Mouse (Mus musculus) neural tube, embryonic 11.5 days (tissue): ENCODE data around the gene Cstad. TPM values are rescaled to one million over a fixed set of nuclear protein-coding genes. Genes with fewer than 3 reads are reported as not detected.

Experiments used
- ATAC-seq: fragments of 200-750 bp; cut with Nextera tagmentation; 2 replicates; pipeline ENCODE4 v1.8.0; 2017; ENCODE audit warnings: moderate number of reproducible peaks, mild to moderate bottlenecking, moderate TSS enrichment, moderate library complexity; ENCODE audit not compliant: insufficient read depth, low FRiP score, low TSS enrichment
- DNase-seq: peaks from one replicate; pipeline ENCODE4 v3.0.0-alpha.2; 2015; ENCODE audit warnings: low spot score
- H3K27ac ChIP-seq: fragments of 300-500 bp; sonication (generic); 2 replicates; pipeline ENCODE4 v1.5.1; 2014; ENCODE audit warnings: low read depth, mild to moderate bottlenecking, low read length
- H3K27me3 ChIP-seq: fragments of 300-500 bp; sonication (generic); 2 replicates; pipeline ENCODE4 v1.6.1; 2014; ENCODE audit warnings: mild to moderate bottlenecking, low read length, mixed read lengths; ENCODE audit not compliant: control insufficient read depth, insufficient read depth
- H3K36me3 ChIP-seq: fragments of 300-500 bp; sonication (generic); 2 replicates; pipeline ENCODE4 v1.6.1; 2014; ENCODE audit warnings: mild to moderate bottlenecking, low read length, moderate library complexity, mixed read lengths; ENCODE audit not compliant: control insufficient read depth, insufficient read depth
- H3K4me1 ChIP-seq: fragments of 300-500 bp; sonication (generic); 2 replicates; pipeline ENCODE4 v1.6.1; 2014; ENCODE audit warnings: low read length, mixed read lengths; ENCODE audit not compliant: control insufficient read depth, insufficient read depth
- H3K4me2 ChIP-seq: fragments of 300-500 bp; sonication (generic); 2 replicates; pipeline ENCODE4 v1.6.1; 2014; ENCODE audit warnings: low read depth, mild to moderate bottlenecking, moderate library complexity
- H3K4me3 ChIP-seq: fragments of 300-500 bp; sonication (generic); 2 replicates; pipeline ENCODE4 v1.5.1; 2014; ENCODE audit warnings: low read depth, low read length
- H3K9ac ChIP-seq: fragments of 300-500 bp; sonication (generic); 2 replicates; pipeline ENCODE4 v1.6.1; 2014; ENCODE audit warnings: mild to moderate bottlenecking, low read length
- H3K9me3 ChIP-seq: fragments of 300-500 bp; sonication (generic); 2 replicates; pipeline ENCODE4 v1.6.1; 2016; ENCODE audit warnings: low read length; ENCODE audit not compliant: control insufficient read depth
- WGBS: fragments of 180-500 bp; shearing (Covaris S2); extraction: QIAGEN DNeasy Blood & Tissue Kit; methylation state at CpG from one replicate; pipeline ENCODE4 v1.1.7; 2014; 5-methylcytosine and 5-hydroxymethylcytosine counted together
- polyA plus RNA-seq: library from polyadenylated mRNA; unstranded; fragments of >200 nt; fragmentation: Nextera tagmentation; extraction: Ambion mirVana; gene quantifications from 2 replicates; pipeline ENCODE4 v1.2.1, GENCODE M21; 2014

The Cstad gene
- polyA plus RNA-seq, 1 experiment from 2014 or later: 0.48 TPM

- Histone ChIP-seq H3K4me3 (no peak overlapping the region), H3K9ac (peak overlapping the region; percentile 32), H3K9me3 (no peaks in the 10 kb centered on the region), H3K27ac (peak overlapping the region; percentile 67), H3K27me3 (0 out of 2 replicates have a peak, but pooled peaks cover 2% of the 10 kb centered on the region), H3K4me2 (peak overlapping the region; percentile 7; the same call in 1 of the 2 replicates), H3K36me3 (no peaks in the 10 kb centered on the region), H3K4me1 (peaks cover 29% of the 10 kb centered on the region)
- peak; percentile 48 for DNase-seq
- ATAC-seq: no peak
- 13% methylated on average over 20 of the region's 20 CpGs for WGBS
Observed at GRCm38 (mm10) chr2:30600965-30601841, 6.4 kb downstream of the Cstad start.

GRCm38 (mm10) chr2:30602451-30602850 is 7.6 kb downstream of the Cstad start:
- no peak overlapping the region for H3K4me2 ChIP-seq
- H3K27ac ChIP-seq: no peak overlapping the region
- H3K4me3 ChIP-seq: no peak overlapping the region
- H3K9ac ChIP-seq: no peak overlapping the region
- H3K36me3 ChIP-seq: no peaks in the 10 kb centered on the region
- DNase-seq (no peak), ATAC-seq (no peak)
- H3K9me3 ChIP-seq: no peaks in the 10 kb centered on the region
- H3K27me3 ChIP-seq: 0 out of 2 replicates have a peak, but pooled peaks cover 2% of the 10 kb centered on the region
- peaks cover 40% of the 10 kb centered on the region for H3K4me1 ChIP-seq

GRCm38 (mm10) chr2:30603731-30604130 is 8.9 kb downstream of the Cstad start:
- H3K9ac ChIP-seq: no peak overlapping the region
- peak overlapping the region; percentile 56; the same call in 1 of the 2 replicates for H3K27ac ChIP-seq
- ATAC-seq (no peak), DNase-seq (no peak)
- WGBS: 71% methylated on average over 5 of the region's 5 CpGs
- H3K4me3 ChIP-seq: no peak overlapping the region
- H3K36me3 ChIP-seq: no peaks in the 10 kb centered on the region
- 0 out of 2 replicates have a peak, but pooled peaks cover 2% of the 10 kb centered on the region for H3K27me3 ChIP-seq
- peaks cover 44% of the 10 kb centered on the region for H3K4me1 ChIP-seq
- H3K4me2 ChIP-seq: no peak overlapping the region
- H3K9me3 ChIP-seq: no peaks in the 10 kb centered on the region

DNA sequence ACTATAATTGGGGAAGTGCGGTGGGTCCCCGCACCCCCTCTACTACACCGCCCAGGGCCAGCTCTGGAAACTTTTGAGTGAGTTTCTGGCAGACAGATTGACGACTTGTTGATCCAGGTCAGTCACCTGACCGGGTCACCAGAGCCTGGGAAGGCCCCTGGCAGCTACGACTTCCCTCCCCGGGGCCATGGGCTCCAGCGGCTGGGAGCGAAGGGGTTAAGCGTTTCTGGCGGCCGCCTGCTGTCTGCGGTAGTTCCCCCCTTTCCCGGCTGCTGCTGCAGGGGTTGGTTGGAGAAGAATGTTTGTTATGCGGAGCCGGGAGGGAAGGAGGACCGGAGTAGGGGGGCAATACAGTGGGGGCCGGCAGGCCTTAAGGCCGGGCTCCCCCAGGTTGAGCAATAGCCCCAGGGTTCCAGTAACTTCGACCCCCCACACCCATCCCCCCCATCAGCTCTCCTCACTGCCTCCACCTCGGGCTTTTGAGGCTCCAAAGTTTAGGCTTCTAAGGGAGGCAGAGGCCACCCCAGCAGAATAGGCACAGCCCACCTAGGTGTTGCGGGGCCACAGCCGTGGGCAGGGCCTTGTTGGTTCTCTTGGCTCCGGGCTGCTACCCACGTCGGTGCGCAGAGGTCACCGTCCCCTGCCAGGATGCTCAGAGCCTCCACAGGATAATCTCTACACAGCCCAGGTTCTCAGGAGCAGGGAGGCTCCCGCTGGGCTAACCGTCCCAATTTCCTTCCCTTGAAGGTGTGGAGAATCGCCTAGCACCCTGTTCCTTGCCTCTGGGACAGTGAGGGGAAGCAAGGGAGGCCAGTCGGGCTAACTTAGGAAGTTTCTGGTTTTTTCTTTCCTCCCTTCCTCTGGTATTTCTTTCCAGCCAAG is 10.3 kb downstream of the Cstad start:
- H3K36me3 ChIP-seq: no peaks in the 10 kb centered on the region
- H3K9ac ChIP-seq: peak overlapping the region; percentile 19; the same call in 1 of the 2 replicates
- peak; percentile 66 for DNase-seq
- no peak for ATAC-seq
- H3K4me1 ChIP-seq: peaks cover 44% of the 10 kb centered on the region
- 0 out of 2 replicates have a peak, but pooled peaks cover 2% of the 10 kb centered on the region for H3K27me3 ChIP-seq
- H3K27ac ChIP-seq: no peak overlapping the region
- no peak overlapping the region for H3K4me3 ChIP-seq
- 2% methylated on average over 32 of the region's 32 CpGs for WGBS
- H3K4me2 ChIP-seq: peak overlapping the region; percentile 36
- H3K9me3 ChIP-seq: no peaks in the 10 kb centered on the region

DNA sequence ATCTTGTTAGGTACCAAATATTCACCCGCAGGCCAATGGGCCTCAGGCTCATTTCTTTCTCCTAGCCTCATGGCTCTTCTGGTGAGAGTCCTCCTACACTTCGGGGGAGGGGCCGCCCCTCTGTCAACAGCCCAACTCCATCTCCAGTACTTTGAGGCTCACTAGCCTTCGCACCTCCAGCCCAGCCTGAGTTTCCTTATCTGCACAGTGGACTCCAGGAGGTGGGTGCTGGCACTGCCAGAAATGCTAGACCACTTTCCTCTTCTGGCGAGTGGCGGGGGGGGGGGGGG is 10.9 kb downstream of the Cstad start:
- Histone ChIP-seq H3K36me3 (no peaks in the 10 kb centered on the region), H3K4me2 (no peak overlapping the region), H3K9ac (no peak overlapping the region), H3K27ac (no peak overlapping the region), H3K4me1 (peaks cover 41% of the 10 kb centered on the region), H3K4me3 (no peak overlapping the region), H3K27me3 (0 out of 2 replicates have a peak, but pooled peaks cover 2% of the 10 kb centered on the region), H3K9me3 (no peaks in the 10 kb centered on the region)
- no peak for ATAC-seq
- 15% methylated on average over 4 of the region's 6 CpGs for WGBS
- no peak for DNase-seq

GRCm38 (mm10) chr2:30606621-30607052 is 11.8 kb downstream of the Cstad start:
- H3K9ac ChIP-seq: peak overlapping the region; percentile 33; the same call in 1 of the 2 replicates
- H3K4me2 ChIP-seq: peak overlapping the region; percentile 15
- 0 out of 2 replicates have a peak, but pooled peaks cover 2% of the 10 kb centered on the region for H3K27me3 ChIP-seq
- 9% methylated on average over 23 of the region's 23 CpGs for WGBS
- peaks cover 32% of the 10 kb centered on the region for H3K4me1 ChIP-seq
- H3K27ac ChIP-seq: peak overlapping the region; percentile 81
- DNase-seq: peak; percentile 81
- no peaks in the 10 kb centered on the region for H3K9me3 ChIP-seq
- H3K4me3 ChIP-seq: no peak overlapping the region
- peak; percentile 54 for ATAC-seq
- H3K36me3 ChIP-seq: no peaks in the 10 kb centered on the region

DNA sequence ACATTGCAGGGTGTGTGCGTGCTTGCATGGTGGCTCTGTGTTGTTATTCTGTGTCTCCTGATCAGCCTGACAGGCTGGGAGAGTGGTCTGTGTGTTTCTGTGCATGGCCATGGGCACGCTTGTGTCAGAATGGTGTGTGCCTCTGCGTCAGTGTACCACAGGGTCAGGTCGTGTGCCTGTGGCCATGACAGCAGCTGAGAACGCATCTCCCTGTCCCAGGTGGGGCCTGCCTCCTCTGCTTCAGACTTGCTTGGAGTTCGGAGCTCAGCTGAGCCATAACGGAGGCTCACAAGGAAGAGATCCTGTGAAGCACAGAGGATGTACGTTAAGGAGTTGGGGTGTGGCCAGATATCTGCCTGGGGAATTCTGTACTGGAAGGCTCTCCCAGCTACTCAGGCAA is 13.1 kb downstream of the Cstad start:
- 76% methylated on average over 8 of the region's 8 CpGs for WGBS
- no peak for ATAC-seq
- no peak overlapping the region for H3K4me3 ChIP-seq
- H3K9me3 ChIP-seq: no peaks in the 10 kb centered on the region
- peak overlapping the region; percentile 2; the same call in 1 of the 2 replicates for H3K27ac ChIP-seq
- no peak overlapping the region for H3K4me2 ChIP-seq
- DNase-seq: no peak
- 0 out of 2 replicates have a peak, but pooled peaks cover 2% of the 10 kb centered on the region for H3K27me3 ChIP-seq
- H3K36me3 ChIP-seq: no peaks in the 10 kb centered on the region
- no peak overlapping the region for H3K9ac ChIP-seq
- H3K4me1 ChIP-seq: peaks cover 30% of the 10 kb centered on the region

- H3K36me3 ChIP-seq: no peaks in the 10 kb centered on the region
- DNase-seq (no peak), ATAC-seq (no peak)
- no peaks in the 10 kb centered on the region for H3K9me3 ChIP-seq
- no peak overlapping the region for H3K27ac ChIP-seq
- H3K9ac ChIP-seq: no peak overlapping the region
- H3K4me3 ChIP-seq: no peak overlapping the region
- WGBS: 79% methylated on average over 10 of the region's 10 CpGs
- peaks cover 30% of the 10 kb centered on the region for H3K4me1 ChIP-seq
- H3K27me3 ChIP-seq: 0 out of 2 replicates have a peak, but pooled peaks cover 2% of the 10 kb centered on the region
- no peak overlapping the region for H3K4me2 ChIP-seq
Observed at GRCm38 (mm10) chr2:30608690-30609201, 13.9 kb downstream of the Cstad start.
